Mouse (Mus musculus): Measurements from ENCODE around the gene Zeb2. TPM values are rescaled to one million over a fixed set of nuclear protein-coding genes. Genes with fewer than 3 reads are reported as not detected.

Zeb2 gene
- 44.5 and 49.2 TPM in 2 replicates for polyA plus RNA-seq (2014; fragmentation: Nextera tagmentation; extraction: Ambion mirVana)

GRCm38 (mm10) chr2:45117087-45117561 is at the start of gene Zeb2:
TSS of gene Zeb2 (minus strand) at chr2:45117395.
- H3K4me3 ChIP-seq (ENCODE audit: low read depth, low read length) = peak within 1 kb of the TSS; percentile 52
- peak within 1 kb of the TSS; percentile 75 for H3K4me2 ChIP-seq (ENCODE audit: low read length)
- peak within 1 kb of the TSS; percentile 81 for H3K27ac ChIP-seq (ENCODE audit: low read depth)
- ATAC-seq (replicated peaks; ENCODE audit: low FRiP score, low TSS enrichment, low read depth) (peak; percentile 47; the same call in 1 of the 2 replicates), DNase-seq (ENCODE audit: low spot score) (peak; percentile 77)
- under 1% methylated on average over 36 of the region's 39 CpGs for WGBS
- no peaks in the 10 kb centered on the region for H3K9me3 ChIP-seq (ENCODE audit: control insufficient read depth, low read length)
- peak within 1 kb of the TSS; percentile 68 for H3K9ac ChIP-seq (ENCODE audit: low read length)
- H3K36me3 ChIP-seq (ENCODE audit: control insufficient read depth, insufficient read depth, low read length) = no peaks in the 10 kb centered on the region
- H3K27me3 ChIP-seq (replicated peaks; ENCODE audit: control insufficient read depth, insufficient read depth, low read length) = peaks cover 36% of the 10 kb centered on the region
- H3K4me1 ChIP-seq (replicated peaks; ENCODE audit: control insufficient read depth, insufficient read depth, low read length) = 0 out of 2 replicates have a peak, but pooled peaks cover 12% of the 10 kb centered on the region

- no peak for ATAC-seq (replicated peaks; ENCODE audit: low FRiP score, low TSS enrichment, low read depth)
- Histone ChIP-seq H3K36me3 (ENCODE audit: control insufficient read depth, insufficient read depth, low read length) (no peaks in the 10 kb centered on the region), H3K9ac (ENCODE audit: low read length) (no peak overlapping the region), H3K4me2 (ENCODE audit: low read length) (no peak overlapping the region), H3K9me3 (ENCODE audit: control insufficient read depth, low read length) (no peaks in the 10 kb centered on the region), H3K4me1 (replicated peaks; ENCODE audit: control insufficient read depth, insufficient read depth, low read length) (no peaks in the 10 kb centered on the region), H3K27me3 (replicated peaks; ENCODE audit: control insufficient read depth, insufficient read depth, low read length) (no peaks in the 10 kb centered on the region), H3K4me3 (ENCODE audit: low read depth, low read length) (no peak overlapping the region), H3K27ac (ENCODE audit: low read depth) (no peak overlapping the region)
- no peak for DNase-seq (ENCODE audit: low spot score)
- 90% methylated on average over 5 of the region's 5 CpGs for WGBS
Observed at GRCm38 (mm10) chr2:45158785-45159184, 41.6 kb upstream of the Zeb2 start.

DNA sequence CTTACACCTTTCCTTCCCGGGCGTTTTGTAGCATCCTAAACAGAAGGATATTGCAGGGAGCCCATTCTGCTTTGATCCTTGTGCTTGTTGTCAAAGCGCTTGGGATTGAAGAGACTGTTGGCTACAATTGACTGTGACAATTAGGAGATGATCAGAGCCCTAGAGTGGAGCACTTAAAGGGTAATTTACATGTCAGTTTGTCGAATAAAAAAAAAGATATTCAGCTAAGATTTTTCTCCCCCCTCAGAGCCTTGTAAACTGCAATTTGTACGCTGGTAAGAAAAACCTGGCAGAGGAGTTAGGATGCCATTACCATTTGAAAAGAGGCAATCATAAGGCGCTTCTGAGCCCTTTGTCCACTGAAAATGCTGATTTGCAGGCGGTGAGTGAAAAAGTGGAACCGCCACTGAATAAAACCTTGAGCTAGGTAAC is 41.2 kb upstream of the Zeb2 start:
- no peak for DNase-seq (ENCODE audit: low spot score)

DNA sequence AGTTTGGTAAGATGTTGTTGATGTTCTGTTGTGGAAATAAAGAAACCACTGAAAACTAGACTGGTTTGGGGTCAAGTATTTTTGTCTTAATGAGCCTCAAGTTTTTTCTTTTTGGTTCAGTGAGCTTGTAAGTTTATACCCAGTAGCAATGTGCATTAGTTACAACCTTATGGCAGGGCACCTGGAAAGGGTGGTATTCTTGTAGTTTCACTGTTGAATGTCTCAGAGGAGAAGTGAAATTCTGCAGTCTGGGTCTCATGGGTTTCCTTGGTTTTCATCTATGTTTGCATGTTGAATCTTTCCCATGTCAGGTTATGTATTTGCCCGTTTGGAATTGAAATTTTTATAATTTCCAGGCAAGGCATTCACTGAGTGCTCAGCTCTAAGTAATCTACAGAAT is 36.1 kb upstream of the Zeb2 start:
- no peak for ATAC-seq (replicated peaks; ENCODE audit: low FRiP score, low TSS enrichment, low read depth)
- Histone ChIP-seq H3K9ac (ENCODE audit: low read length) (no peak overlapping the region), H3K27ac (ENCODE audit: low read depth) (no peak overlapping the region), H3K4me1 (replicated peaks; ENCODE audit: control insufficient read depth, insufficient read depth, low read length) (no peaks in the 10 kb centered on the region), H3K9me3 (ENCODE audit: control insufficient read depth, low read length) (no peaks in the 10 kb centered on the region), H3K4me2 (ENCODE audit: low read length) (no peak overlapping the region), H3K36me3 (ENCODE audit: control insufficient read depth, insufficient read depth, low read length) (no peaks in the 10 kb centered on the region), H3K4me3 (ENCODE audit: low read depth, low read length) (no peak overlapping the region), H3K27me3 (replicated peaks; ENCODE audit: control insufficient read depth, insufficient read depth, low read length) (no peaks in the 10 kb centered on the region)
- no peak for DNase-seq (ENCODE audit: low spot score)
- WGBS = 79% methylated on average over 1 of the region's 1 CpGs

More for the DNA sequence above, 41.2 kb upstream of the Zeb2 start:
- Histone ChIP-seq H3K9me3 (ENCODE audit: control insufficient read depth, low read length) (no peaks in the 10 kb centered on the region), H3K4me2 (ENCODE audit: low read length) (no peak overlapping the region), H3K9ac (ENCODE audit: low read length) (no peak overlapping the region), H3K4me3 (ENCODE audit: low read depth, low read length) (no peak overlapping the region), H3K27ac (ENCODE audit: low read depth) (no peak overlapping the region), H3K4me1 (replicated peaks; ENCODE audit: control insufficient read depth, insufficient read depth, low read length) (no peaks in the 10 kb centered on the region), H3K27me3 (replicated peaks; ENCODE audit: control insufficient read depth, insufficient read depth, low read length) (no peaks in the 10 kb centered on the region), H3K36me3 (ENCODE audit: control insufficient read depth, insufficient read depth, low read length) (no peaks in the 10 kb centered on the region)
- no peak for ATAC-seq (replicated peaks; ENCODE audit: low FRiP score, low TSS enrichment, low read depth)
- 43% methylated on average over 8 of the region's 8 CpGs for WGBS

DNA sequence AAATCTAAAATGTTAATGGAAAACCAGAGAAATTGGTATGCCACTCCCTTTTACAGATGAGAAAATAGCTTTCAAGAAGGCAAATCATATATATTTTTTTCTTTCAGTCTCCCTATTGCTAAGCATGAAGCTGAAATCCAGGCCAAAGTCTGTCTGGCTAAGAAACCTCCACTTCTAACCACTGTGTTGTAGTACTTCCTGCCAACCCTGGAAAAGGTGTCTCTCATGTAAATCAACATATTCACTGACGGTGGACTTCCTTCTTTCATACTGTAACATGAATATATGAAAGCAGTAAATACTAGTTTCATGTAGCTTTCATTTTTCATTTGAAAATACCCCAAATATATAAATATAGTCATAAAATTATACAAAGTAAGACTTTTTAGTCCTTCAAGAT is 26.0 kb upstream of the Zeb2 start:
- Histone ChIP-seq H3K4me1 (replicated peaks; ENCODE audit: control insufficient read depth, insufficient read depth, low read length) (no peaks in the 10 kb centered on the region), H3K27me3 (replicated peaks; ENCODE audit: control insufficient read depth, insufficient read depth, low read length) (no peaks in the 10 kb centered on the region), H3K36me3 (ENCODE audit: control insufficient read depth, insufficient read depth, low read length) (no peaks in the 10 kb centered on the region), H3K4me2 (ENCODE audit: low read length) (no peak overlapping the region), H3K9me3 (ENCODE audit: control insufficient read depth, low read length) (no peaks in the 10 kb centered on the region), H3K27ac (ENCODE audit: low read depth) (no peak overlapping the region), H3K4me3 (ENCODE audit: low read depth, low read length) (no peak overlapping the region), H3K9ac (ENCODE audit: low read length) (no peak overlapping the region)
- ATAC-seq (replicated peaks; ENCODE audit: low FRiP score, low TSS enrichment, low read depth) = no peak
- DNase-seq (ENCODE audit: low spot score) = no peak
- 78% methylated on average over 1 of the region's 1 CpGs for WGBS

GRCm38 (mm10) chr2:45138906-45139305 is 21.7 kb upstream of the Zeb2 start:
- 86% methylated on average over 6 of the region's 6 CpGs for WGBS

DNA sequence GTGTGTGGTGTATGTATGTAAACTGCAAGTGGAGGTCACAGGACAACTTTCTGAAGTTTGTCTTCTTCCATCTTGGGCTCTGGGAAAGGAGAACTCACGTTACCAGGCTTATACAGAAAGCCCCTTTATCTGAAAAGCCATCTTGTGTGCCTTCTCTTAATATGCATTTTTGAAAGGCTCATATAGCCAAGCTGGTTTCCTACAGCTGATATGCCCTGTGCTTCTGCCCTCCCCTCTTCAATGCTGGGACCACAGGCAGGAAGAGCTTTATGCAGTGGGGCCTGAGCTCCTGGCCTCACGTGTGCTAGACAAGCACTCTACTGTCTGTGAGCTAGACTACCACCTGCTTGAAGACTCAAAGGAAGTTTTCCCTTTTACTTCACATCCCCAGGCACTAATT is 19.6 kb upstream of the Zeb2 start:
- Histone ChIP-seq H3K4me3 (ENCODE audit: low read depth, low read length) (no peak overlapping the region), H3K4me1 (replicated peaks; ENCODE audit: control insufficient read depth, insufficient read depth, low read length) (no peaks in the 10 kb centered on the region), H3K4me2 (ENCODE audit: low read length) (no peak overlapping the region), H3K9ac (ENCODE audit: low read length) (no peak overlapping the region), H3K27ac (ENCODE audit: low read depth) (no peak overlapping the region), H3K27me3 (replicated peaks; ENCODE audit: control insufficient read depth, insufficient read depth, low read length) (no peaks in the 10 kb centered on the region), H3K9me3 (ENCODE audit: control insufficient read depth, low read length) (no peaks in the 10 kb centered on the region), H3K36me3 (ENCODE audit: control insufficient read depth, insufficient read depth, low read length) (no peaks in the 10 kb centered on the region)
- WGBS = 76% methylated on average over 2 of the region's 2 CpGs
- ATAC-seq (replicated peaks; ENCODE audit: low FRiP score, low TSS enrichment, low read depth) (no peak), DNase-seq (ENCODE audit: low spot score) (no peak)

More at GRCm38 (mm10) chr2:45138906-45139305, 21.7 kb upstream of the Zeb2 start:
- Histone ChIP-seq H3K4me3 (ENCODE audit: low read depth, low read length) (no peak overlapping the region), H3K4me2 (ENCODE audit: low read length) (no peak overlapping the region), H3K9ac (ENCODE audit: low read length) (no peak overlapping the region), H3K4me1 (replicated peaks; ENCODE audit: control insufficient read depth, insufficient read depth, low read length) (no peaks in the 10 kb centered on the region), H3K36me3 (ENCODE audit: control insufficient read depth, insufficient read depth, low read length) (no peaks in the 10 kb centered on the region), H3K9me3 (ENCODE audit: control insufficient read depth, low read length) (no peaks in the 10 kb centered on the region), H3K27ac (ENCODE audit: low read depth) (no peak overlapping the region), H3K27me3 (replicated peaks; ENCODE audit: control insufficient read depth, insufficient read depth, low read length) (no peaks in the 10 kb centered on the region)
- no peak for ATAC-seq (replicated peaks; ENCODE audit: low FRiP score, low TSS enrichment, low read depth)
- no peak for DNase-seq (ENCODE audit: low spot score)

- DNase-seq (ENCODE audit: low spot score) (no peak), ATAC-seq (replicated peaks; ENCODE audit: low FRiP score, low TSS enrichment, low read depth) (no peak)
- Histone ChIP-seq H3K4me2 (ENCODE audit: low read length) (no peak overlapping the region), H3K4me1 (replicated peaks; ENCODE audit: control insufficient read depth, insufficient read depth, low read length) (no peaks in the 10 kb centered on the region), H3K27me3 (replicated peaks; ENCODE audit: control insufficient read depth, insufficient read depth, low read length) (no peaks in the 10 kb centered on the region), H3K4me3 (ENCODE audit: low read depth, low read length) (no peak overlapping the region), H3K9ac (ENCODE audit: low read length) (no peak overlapping the region), H3K36me3 (ENCODE audit: control insufficient read depth, insufficient read depth, low read length) (no peaks in the 10 kb centered on the region), H3K27ac (ENCODE audit: low read depth) (no peak overlapping the region), H3K9me3 (ENCODE audit: control insufficient read depth, low read length) (no peaks in the 10 kb centered on the region)
- WGBS = 86% methylated on average over 4 of the region's 4 CpGs
Observed at GRCm38 (mm10) chr2:45133225-45133624, 16.0 kb upstream of the Zeb2 start.

DNA sequence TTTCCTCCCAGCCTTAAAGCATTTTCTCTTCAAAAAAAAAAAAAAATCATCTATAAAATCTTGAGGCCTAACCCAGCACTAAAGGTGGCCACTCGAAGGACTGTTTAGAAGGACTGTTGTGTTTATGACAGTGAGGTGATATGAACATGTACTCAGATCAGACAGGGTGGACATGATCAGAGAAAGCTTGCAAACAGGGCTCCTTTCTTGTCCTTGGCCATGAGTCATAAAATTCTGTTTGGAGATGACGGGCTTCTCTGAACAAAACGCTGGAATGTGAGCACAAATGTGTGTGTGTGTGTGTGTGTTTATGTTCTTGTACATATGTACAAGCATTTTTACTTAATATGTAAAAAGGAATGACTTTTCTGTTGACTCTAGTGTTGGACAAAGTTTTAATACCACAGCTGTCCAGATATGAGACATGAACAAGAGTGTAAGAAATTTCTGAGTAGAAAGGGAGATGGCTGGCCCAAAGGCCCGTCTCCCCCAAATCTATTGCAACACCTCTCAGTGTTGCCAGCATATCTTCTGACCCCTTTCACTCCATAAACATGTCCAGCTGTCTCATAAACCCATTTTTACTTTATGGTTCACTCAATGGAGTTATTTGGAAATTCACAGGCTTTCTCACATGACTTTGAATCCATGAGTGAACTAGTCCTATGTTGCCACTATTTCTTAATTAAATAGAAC is 13.4 kb upstream of the Zeb2 start:
- no peaks in the 10 kb centered on the region for H3K27me3 ChIP-seq (replicated peaks; ENCODE audit: control insufficient read depth, insufficient read depth, low read length)
- H3K4me1 ChIP-seq (replicated peaks; ENCODE audit: control insufficient read depth, insufficient read depth, low read length) = no peaks in the 10 kb centered on the region
- DNase-seq (ENCODE audit: low spot score) (no peak), ATAC-seq (replicated peaks; ENCODE audit: low FRiP score, low TSS enrichment, low read depth) (no peak)
- H3K9me3 ChIP-seq (ENCODE audit: control insufficient read depth, low read length) = no peaks in the 10 kb centered on the region
- 72% methylated on average over 4 of the region's 4 CpGs for WGBS
- H3K9ac ChIP-seq (ENCODE audit: low read length) = no peak overlapping the region
- H3K4me2 ChIP-seq (ENCODE audit: low read length) = no peak overlapping the region
- H3K4me3 ChIP-seq (ENCODE audit: low read depth, low read length) = no peak overlapping the region
- H3K36me3 ChIP-seq (ENCODE audit: control insufficient read depth, insufficient read depth, low read length) = no peaks in the 10 kb centered on the region
- no peak overlapping the region for H3K27ac ChIP-seq (ENCODE audit: low read depth)

Data from intestine, embryonic 14.5 days (tissue).